Mouse (Mus musculus) liver, postnatal 0 days (tissue): ENCODE results near the gene Clec10a. TPM values are rescaled to one million over a fixed set of nuclear protein-coding genes. Genes with fewer than 3 reads are reported as not detected.
"Not testable (repeated sequence)": the region's sequence is repeated elsewhere in the genome, so short reads cannot be mapped to it uniquely, and the experiment has no call there.

Experiments used
- ATAC-seq: fragments of 200-750 bp; cut with Nextera tagmentation; 2 replicates; pipeline ENCODE4 v1.8.0; 2017; ENCODE audit warnings: mild to moderate bottlenecking, moderate library complexity
- DNase-seq: peaks from one replicate; pipeline ENCODE4 v3.0.0-alpha.2; 2016
- H3K27ac ChIP-seq: fragments of 300-500 bp; sonication (generic); 2 replicates; pipeline ENCODE4 v1.5.1; 2014; ENCODE audit warnings: antibody characterized with exemption, moderate library complexity, mild to moderate bottlenecking, low read depth
- H3K27me3 ChIP-seq: fragments of 300-500 bp; sonication (generic); 2 replicates; pipeline ENCODE4 v1.6.1; 2014; ENCODE audit warnings: low read length, control low read depth, mixed read lengths; ENCODE audit not compliant: insufficient read depth
- H3K36me3 ChIP-seq: fragments of 300-500 bp; sonication (generic); replicated peaks from 2 replicates; pipeline ENCODE4 v1.6.1; 2014; ENCODE audit warnings: mild to moderate bottlenecking, control low read depth, low read length, moderate library complexity, mixed read lengths; ENCODE audit not compliant: insufficient read depth
- H3K4me1 ChIP-seq: fragments of 300-500 bp; sonication (generic); 2 replicates; pipeline ENCODE4 v1.6.1; 2014; ENCODE audit warnings: antibody characterized with exemption, mild to moderate bottlenecking, control low read depth; ENCODE audit not compliant: insufficient read depth
- H3K4me2 ChIP-seq: fragments of 300-500 bp; sonication (generic); 2 replicates; pipeline ENCODE4 v1.6.1; 2014; ENCODE audit warnings: low read depth, mild to moderate bottlenecking, low read length, moderate library complexity, mixed read lengths
- H3K4me3 ChIP-seq: fragments of 300-500 bp; sonication (generic); 2 replicates; pipeline ENCODE4 v1.5.1; 2014; ENCODE audit warnings: low read depth, low read length
- H3K9ac ChIP-seq: fragments of 300-500 bp; sonication (generic); replicated peaks from 2 replicates; pipeline ENCODE4 v1.6.1; 2014; ENCODE audit warnings: mild to moderate bottlenecking, moderate library complexity
- H3K9me3 ChIP-seq: fragments of 300-500 bp; sonication (generic); 2 replicates; pipeline ENCODE4 v1.6.1; 2016; ENCODE audit warnings: mild to moderate bottlenecking, control low read depth, low read length, mixed read lengths
- CTCF ChIP-seq: sonication (generic); IDR thresholded peaks from 2 replicates; pipeline ENCODE4 v1.5.1; 2016; ENCODE audit warnings: antibody characterized with exemption, low read depth
- EP300 ChIP-seq: IDR thresholded peaks from 2 replicates; pipeline ENCODE4 v1.6.1; 2016; ENCODE audit warnings: antibody characterized with exemption, low read depth, mild to moderate bottlenecking
- WGBS: fragments of 180-500 bp; shearing (Covaris S2); extraction: QIAGEN DNeasy Blood & Tissue Kit; methylation state at CpG from one replicate; pipeline ENCODE4 v1.1.7; 2014; ENCODE audit not compliant: insufficient replicate concordance; 5-methylcytosine and 5-hydroxymethylcytosine counted together
- polyA plus RNA-seq: library from polyadenylated mRNA; unstranded; fragments of >200 nt; fragmentation: Nextera tagmentation; extraction: Ambion mirVana; gene quantifications from 2 replicates; pipeline ENCODE4 v1.2.1, GENCODE M21; 2015

Gene Clec10a
- polyA plus RNA-seq, 1 experiment from 2014 or later: 0.81 TPM

DNA sequence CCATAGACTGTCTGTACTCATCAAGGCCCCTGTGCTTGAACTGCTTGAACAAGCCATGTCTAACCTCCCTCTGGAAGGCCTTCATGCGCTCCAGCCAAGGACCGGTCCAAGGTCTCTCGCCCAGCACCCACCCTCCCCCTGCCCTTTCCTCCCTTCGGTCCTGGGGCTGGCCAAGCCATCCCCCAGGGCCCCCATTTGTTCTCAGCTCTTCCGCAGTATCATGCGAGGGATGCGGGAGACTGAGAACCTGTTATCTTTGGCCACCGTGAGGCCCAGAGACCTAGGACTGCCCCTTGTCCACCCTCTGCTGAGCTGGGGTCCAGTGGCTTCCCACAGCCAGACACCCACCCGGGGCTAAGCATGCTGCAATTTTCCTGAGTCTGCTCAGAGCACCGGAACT lies 16.8 kb upstream of the Clec10a start:
- H3K4me1 ChIP-seq: no peaks in the 10 kb centered on the region
- H3K4me3 ChIP-seq: no peak overlapping the region
- DNase-seq: no peak
- H3K4me2 ChIP-seq: no peak overlapping the region
- no peak overlapping the region for H3K27ac ChIP-seq
- no peaks in the 10 kb centered on the region for H3K27me3 ChIP-seq
- no peaks in the 10 kb centered on the region for H3K9me3 ChIP-seq
- H3K9ac ChIP-seq: no peak overlapping the region
- ATAC-seq: no peak
- no peaks in the 10 kb centered on the region for H3K36me3 ChIP-seq
- 84% methylated on average over 10 of the region's 10 CpGs for WGBS
- TF ChIP-seq EP300 (no peak), CTCF (no peak)

DNA sequence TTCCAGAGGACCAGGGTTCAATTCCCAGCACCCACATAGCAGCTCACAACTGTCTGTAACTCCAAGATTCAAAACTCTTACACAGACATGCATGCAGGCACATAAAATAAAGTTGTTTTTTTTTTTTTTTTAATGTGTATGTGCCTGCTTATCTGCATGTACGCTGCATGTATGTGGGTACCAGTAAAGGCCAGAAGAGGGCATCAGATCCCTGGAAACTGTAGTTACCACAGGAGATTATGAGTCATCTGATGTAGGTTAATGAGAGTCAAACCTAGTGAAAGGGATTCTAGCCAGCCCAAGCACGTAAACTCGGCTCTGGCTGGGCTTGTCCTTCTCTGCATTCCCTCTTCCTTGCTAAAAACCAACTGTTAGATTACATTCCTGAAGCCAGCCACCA lies 4.9 kb upstream of the Clec10a start:
- Histone ChIP-seq H3K4me3 (no peak overlapping the region), H3K36me3 (no peaks in the 10 kb centered on the region), H3K27me3 (no peaks in the 10 kb centered on the region), H3K9ac (no peak overlapping the region), H3K27ac (no peak overlapping the region), H3K9me3 (no peaks in the 10 kb centered on the region), H3K4me2 (no peak overlapping the region), H3K4me1 (no peaks in the 10 kb centered on the region)
- no peak for ATAC-seq
- WGBS: 69% methylated on average over 3 of the region's 3 CpGs
- peak; percentile 39 for TF ChIP-seq CTCF
- TF ChIP-seq EP300: no peak
- no peak for DNase-seq

DNA sequence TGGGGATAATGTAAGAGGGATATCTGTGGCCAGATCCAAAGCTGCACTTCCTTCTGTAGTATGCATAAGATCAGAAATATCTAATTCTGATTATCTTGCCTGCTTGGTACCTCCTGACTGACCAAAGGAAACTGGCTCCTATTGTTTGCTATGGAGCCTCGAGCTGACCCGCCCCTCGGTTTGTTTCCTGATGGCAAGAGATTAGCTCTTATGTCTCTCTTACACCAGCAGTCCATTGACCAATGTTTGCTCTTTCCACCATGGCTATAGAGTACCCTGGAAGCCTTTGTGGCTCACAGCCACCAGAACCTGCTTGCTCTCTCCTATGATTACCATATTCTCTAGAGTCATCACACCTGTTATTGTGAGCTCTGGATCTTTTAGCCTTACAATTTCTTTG lies 6.3 kb downstream of the Clec10a start:
- Histone ChIP-seq H3K4me3 (no peak overlapping the region), H3K9me3 (no peaks in the 10 kb centered on the region), H3K4me1 (no peaks in the 10 kb centered on the region), H3K36me3 (no peaks in the 10 kb centered on the region), H3K4me2 (no peak overlapping the region), H3K27me3 (no peaks in the 10 kb centered on the region), H3K27ac (no peak overlapping the region), H3K9ac (no peak overlapping the region)
- 26% methylated on average over 3 of the region's 3 CpGs for WGBS
- ATAC-seq (no peak), DNase-seq (no peak)
- TF ChIP-seq CTCF (no peak), EP300 (no peak)

DNA sequence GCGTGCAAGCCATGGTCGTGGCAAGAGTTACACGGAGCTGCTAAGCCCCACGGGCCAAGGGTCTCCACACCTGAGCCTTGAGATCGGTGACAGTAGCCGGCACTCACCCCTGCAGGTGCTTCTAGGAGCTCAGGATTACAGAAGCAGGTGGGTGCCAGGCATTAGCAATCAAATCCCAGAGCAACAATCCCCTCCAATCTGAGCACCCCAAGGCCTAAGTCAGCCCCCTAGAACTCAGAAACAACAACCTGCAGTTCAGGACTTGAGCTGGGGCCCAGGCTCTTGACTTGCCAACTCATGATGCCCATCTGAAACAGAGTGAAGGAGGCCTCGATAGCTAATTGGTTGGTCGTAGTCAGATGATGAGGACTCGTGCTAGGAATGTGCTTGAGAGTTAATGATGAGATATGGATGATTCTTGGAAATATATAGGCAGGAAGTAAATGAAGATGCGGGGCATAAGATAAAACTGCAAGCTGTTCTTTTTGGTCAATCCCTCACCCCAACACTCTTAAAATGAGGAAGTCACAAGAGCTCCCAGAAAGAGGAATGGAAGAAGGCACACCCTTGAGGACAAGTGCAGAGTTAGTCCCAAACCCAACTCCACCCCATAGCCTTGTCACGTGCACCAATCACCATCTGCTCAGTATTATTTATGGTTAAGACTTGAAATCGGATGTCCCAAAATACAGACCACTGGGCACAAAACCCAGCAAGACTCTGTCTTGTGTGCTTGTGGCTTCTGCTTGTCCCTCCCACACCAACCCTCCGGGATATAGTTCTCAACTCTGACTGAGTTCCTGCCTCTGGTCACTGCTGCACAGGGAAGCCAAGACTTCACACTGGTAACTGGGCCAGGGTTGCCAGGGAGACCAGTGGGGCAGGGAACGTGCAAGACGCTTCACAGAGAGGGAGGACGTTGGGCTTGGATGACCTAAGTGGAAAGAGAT lies 10.2 kb downstream of the Clec10a start:
- H3K27ac ChIP-seq: no peak overlapping the region

DNA sequence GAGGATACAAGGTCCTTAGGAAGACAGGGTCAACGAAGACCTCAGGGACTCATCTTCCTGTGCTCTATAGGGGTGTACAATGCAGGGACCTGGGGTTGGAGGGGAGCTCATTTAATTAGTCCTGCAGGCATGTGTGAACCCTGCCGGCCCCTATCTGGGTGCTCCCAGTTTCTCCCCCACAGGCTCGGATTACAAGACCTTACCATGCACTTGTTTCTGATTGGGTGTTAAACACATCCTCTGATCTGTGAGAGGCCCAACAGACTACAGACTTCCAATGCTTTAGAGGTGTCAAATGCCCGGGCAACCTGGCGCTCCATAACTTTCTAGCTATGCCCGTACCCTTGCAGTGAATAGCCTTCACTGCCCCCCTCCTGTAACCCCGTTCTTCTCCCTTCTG lies 12.1 kb downstream of the Clec10a start:
- no peak for DNase-seq
- no peak for TF ChIP-seq EP300
- no peak for TF ChIP-seq CTCF
- Histone ChIP-seq H3K4me2 (no peak overlapping the region), H3K27ac (no peak overlapping the region), H3K4me1 (no peaks in the 10 kb centered on the region), H3K36me3 (no peaks in the 10 kb centered on the region), H3K9ac (no peak overlapping the region), H3K9me3 (no peaks in the 10 kb centered on the region), H3K4me3 (no peak overlapping the region), H3K27me3 (no peaks in the 10 kb centered on the region)
- ATAC-seq: no peak
- 64% methylated on average over 7 of the region's 7 CpGs for WGBS

More for the DNA sequence above, 10.2 kb downstream of the Clec10a start:
- Histone ChIP-seq H3K9ac (no peak overlapping the region), H3K27me3 (no peaks in the 10 kb centered on the region), H3K4me2 (no peak overlapping the region), H3K4me1 (no peaks in the 10 kb centered on the region), H3K9me3 (no peaks in the 10 kb centered on the region), H3K36me3 (no peaks in the 10 kb centered on the region), H3K4me3 (no peak overlapping the region)
- TF ChIP-seq EP300 (no peak), CTCF (no peak)
- ATAC-seq (peak; percentile 47; the same call in 1 of the 2 replicates), DNase-seq (no peak)
- 50% methylated on average over 16 of the region's 16 CpGs for WGBS

DNA sequence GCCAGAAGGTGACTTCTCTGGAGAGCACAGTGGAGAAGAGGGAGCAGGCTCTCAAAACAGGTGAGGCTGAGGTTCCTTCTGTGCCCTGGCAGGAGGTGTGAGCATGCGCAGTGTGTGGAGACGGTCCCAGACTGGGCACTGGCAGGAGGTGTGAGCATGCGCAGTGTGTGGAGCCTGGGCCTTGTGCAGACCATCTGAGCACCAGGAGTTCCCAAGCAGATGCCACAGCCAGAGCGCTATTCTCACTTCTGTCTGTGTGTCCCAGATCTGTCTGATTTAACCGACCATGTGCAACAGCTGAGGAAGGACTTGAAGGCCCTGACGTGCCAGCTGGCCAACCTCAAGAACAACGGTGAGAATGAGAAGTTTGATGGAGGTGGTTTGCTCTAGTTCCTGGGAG lies 13.5 kb downstream of the Clec10a start:
- WGBS: 79% methylated on average over 7 of the region's 7 CpGs
- ATAC-seq: not testable (repeated sequence)

More for the DNA sequence above, 13.5 kb downstream of the Clec10a start:
- H3K36me3 ChIP-seq, H3K9me3 ChIP-seq, H3K27me3 ChIP-seq, H3K4me2 ChIP-seq, DNase-seq, H3K9ac ChIP-seq, H3K4me1 ChIP-seq, H3K4me3 ChIP-seq, H3K27ac ChIP-seq: not testable (repeated sequence)
